Mouse (Mus musculus): ENCODE data around the gene 1700061G19Rik. TPM values are rescaled to one million over a fixed set of nuclear protein-coding genes. Genes with fewer than 3 reads are reported as not detected.
"Not testable (repeated sequence)": the region's sequence is repeated elsewhere in the genome, so short reads cannot be mapped to it uniquely, and the experiment has no call there.

1700061G19Rik gene
- polyA plus RNA-seq, 1 experiment from 2014 or later = 0.65 TPM

GRCm38 (mm10) chr17:56906166-56906565, 30.9 kb downstream of the 1700061G19Rik start:
- 97% methylated on average over 3 of the region's 3 CpGs for WGBS
- Histone ChIP-seq H3K4me3 (replicated peaks; ENCODE audit: low read length) (no peak overlapping the region), H3K36me3 (ENCODE audit: control insufficient read depth, insufficient read depth) (peaks cover 17% of the 10 kb centered on the region), H3K9ac (replicated peaks; ENCODE audit: low read depth, low read length) (no peak overlapping the region), H3K4me1 (replicated peaks; ENCODE audit: control insufficient read depth, insufficient read depth, low read length) (no peaks in the 10 kb centered on the region), H3K9me3 (ENCODE audit: control insufficient read depth, low read length) (no peaks in the 10 kb centered on the region), H3K27ac (ENCODE audit: low read length) (no peak overlapping the region), H3K27me3 (replicated peaks; ENCODE audit: control insufficient read depth, insufficient read depth, low read length) (no peaks in the 10 kb centered on the region), H3K4me2 (ENCODE audit: low read length) (no peak overlapping the region)
- ATAC-seq = no peak

GRCm38 (mm10) chr17:56907096-56907495, 31.8 kb downstream of the 1700061G19Rik start:
- H3K9ac ChIP-seq (replicated peaks; ENCODE audit: low read depth, low read length) = no peak overlapping the region

DNA sequence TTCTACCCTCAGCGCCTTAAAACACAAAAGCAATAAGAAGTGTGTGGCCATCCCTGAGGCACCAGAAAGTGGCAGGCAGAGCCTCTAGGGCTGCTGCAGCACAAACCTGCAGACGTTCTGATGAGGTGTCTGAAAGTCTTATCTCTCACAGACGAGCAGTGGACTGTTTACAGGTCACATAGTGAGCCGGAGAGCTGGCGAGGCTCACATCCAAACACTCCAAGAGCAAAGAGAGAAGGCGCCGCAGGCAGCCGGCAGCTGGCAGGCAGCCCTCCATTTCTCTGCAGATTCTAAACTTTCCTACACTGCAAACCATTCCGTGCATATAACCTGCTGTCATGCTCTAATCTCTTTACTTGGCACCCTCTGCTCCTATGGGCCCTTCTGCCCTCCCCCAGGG, 32.6 kb downstream of the 1700061G19Rik start:
- Histone ChIP-seq H3K4me3 (replicated peaks; ENCODE audit: low read length) (no peak overlapping the region), H3K4me1 (replicated peaks; ENCODE audit: control insufficient read depth, insufficient read depth, low read length) (no peaks in the 10 kb centered on the region), H3K27ac (ENCODE audit: low read length) (no peak overlapping the region), H3K9me3 (ENCODE audit: control insufficient read depth, low read length) (no peaks in the 10 kb centered on the region), H3K9ac (replicated peaks; ENCODE audit: low read depth, low read length) (no peak overlapping the region), H3K27me3 (replicated peaks; ENCODE audit: control insufficient read depth, insufficient read depth, low read length) (no peaks in the 10 kb centered on the region), H3K4me2 (ENCODE audit: low read length) (no peak overlapping the region), H3K36me3 (ENCODE audit: control insufficient read depth, insufficient read depth) (peaks cover 7% of the 10 kb centered on the region)
- no peak for ATAC-seq
- WGBS = 78% methylated on average over 9 of the region's 9 CpGs

More at GRCm38 (mm10) chr17:56907096-56907495, 31.8 kb downstream of the 1700061G19Rik start:
- WGBS = 95% methylated on average over 5 of the region's 5 CpGs
- ATAC-seq = no peak
- no peaks in the 10 kb centered on the region for H3K4me1 ChIP-seq (replicated peaks; ENCODE audit: control insufficient read depth, insufficient read depth, low read length)
- H3K4me2 ChIP-seq (ENCODE audit: low read length) = no peak overlapping the region
- H3K27me3 ChIP-seq (replicated peaks; ENCODE audit: control insufficient read depth, insufficient read depth, low read length) = no peaks in the 10 kb centered on the region
- no peak overlapping the region for H3K27ac ChIP-seq (ENCODE audit: low read length)
- H3K36me3 ChIP-seq (ENCODE audit: control insufficient read depth, insufficient read depth) = peaks cover 9% of the 10 kb centered on the region
- no peaks in the 10 kb centered on the region for H3K9me3 ChIP-seq (ENCODE audit: control insufficient read depth, low read length)
- H3K4me3 ChIP-seq (replicated peaks; ENCODE audit: low read length) = no peak overlapping the region

- 74% methylated on average over 2 of the region's 2 CpGs for WGBS
- not testable (repeated sequence) for H3K27me3 ChIP-seq (replicated peaks; ENCODE audit: control insufficient read depth, insufficient read depth, low read length); ATAC-seq; H3K27ac ChIP-seq (ENCODE audit: low read length); H3K9me3 ChIP-seq (ENCODE audit: control insufficient read depth, low read length); H3K4me1 ChIP-seq (replicated peaks; ENCODE audit: control insufficient read depth, insufficient read depth, low read length); H3K4me2 ChIP-seq (ENCODE audit: low read length); H3K4me3 ChIP-seq (replicated peaks; ENCODE audit: low read length); H3K9ac ChIP-seq (replicated peaks; ENCODE audit: low read depth, low read length); H3K36me3 ChIP-seq (ENCODE audit: control insufficient read depth, insufficient read depth)
Measured at GRCm38 (mm10) chr17:56909764-56910163, 34.5 kb downstream of the 1700061G19Rik start.

GRCm38 (mm10) chr17:56913023-56913422, 37.7 kb downstream of the 1700061G19Rik start:
- no peaks in the 10 kb centered on the region for H3K27me3 ChIP-seq (replicated peaks; ENCODE audit: control insufficient read depth, insufficient read depth, low read length)
- H3K27ac ChIP-seq (ENCODE audit: low read length) = no peak overlapping the region
- no peaks in the 10 kb centered on the region for H3K9me3 ChIP-seq (ENCODE audit: control insufficient read depth, low read length)
- no peak for ATAC-seq
- H3K4me1 ChIP-seq (replicated peaks; ENCODE audit: control insufficient read depth, insufficient read depth, low read length) = no peaks in the 10 kb centered on the region
- 93% methylated on average over 3 of the region's 3 CpGs for WGBS
- H3K36me3 ChIP-seq (ENCODE audit: control insufficient read depth, insufficient read depth) = no peaks in the 10 kb centered on the region
- H3K4me3 ChIP-seq (replicated peaks; ENCODE audit: low read length) = no peak overlapping the region
- no peak overlapping the region for H3K4me2 ChIP-seq (ENCODE audit: low read length)
- H3K9ac ChIP-seq (replicated peaks; ENCODE audit: low read depth, low read length) = no peak overlapping the region

GRCm38 (mm10) chr17:56913444-56913843, 38.2 kb downstream of the 1700061G19Rik start:
- H3K36me3 ChIP-seq (ENCODE audit: control insufficient read depth, insufficient read depth) = no peaks in the 10 kb centered on the region

GRCm38 (mm10) chr17:56917166-56917565, 41.9 kb downstream of the 1700061G19Rik start:
- Histone ChIP-seq H3K4me3 (replicated peaks; ENCODE audit: low read length) (no peak overlapping the region), H3K36me3 (ENCODE audit: control insufficient read depth, insufficient read depth) (peaks cover 11% of the 10 kb centered on the region), H3K27ac (ENCODE audit: low read length) (no peak overlapping the region), H3K27me3 (replicated peaks; ENCODE audit: control insufficient read depth, insufficient read depth, low read length) (no peaks in the 10 kb centered on the region), H3K9ac (replicated peaks; ENCODE audit: low read depth, low read length) (no peak overlapping the region), H3K4me2 (ENCODE audit: low read length) (no peak overlapping the region), H3K4me1 (replicated peaks; ENCODE audit: control insufficient read depth, insufficient read depth, low read length) (no peaks in the 10 kb centered on the region), H3K9me3 (ENCODE audit: control insufficient read depth, low read length) (no peaks in the 10 kb centered on the region)
- 98% methylated on average over 2 of the region's 2 CpGs for WGBS
- no peak for ATAC-seq

More at GRCm38 (mm10) chr17:56913444-56913843, 38.2 kb downstream of the 1700061G19Rik start:
- no peak overlapping the region for H3K4me3 ChIP-seq (replicated peaks; ENCODE audit: low read length)
- no peaks in the 10 kb centered on the region for H3K27me3 ChIP-seq (replicated peaks; ENCODE audit: control insufficient read depth, insufficient read depth, low read length)
- no peak overlapping the region for H3K9ac ChIP-seq (replicated peaks; ENCODE audit: low read depth, low read length)
- no peak for ATAC-seq
- H3K27ac ChIP-seq (ENCODE audit: low read length) = no peak overlapping the region
- H3K4me1 ChIP-seq (replicated peaks; ENCODE audit: control insufficient read depth, insufficient read depth, low read length) = no peaks in the 10 kb centered on the region
- no peaks in the 10 kb centered on the region for H3K9me3 ChIP-seq (ENCODE audit: control insufficient read depth, low read length)
- no peak overlapping the region for H3K4me2 ChIP-seq (ENCODE audit: low read length)

- Histone ChIP-seq H3K4me1 (replicated peaks; ENCODE audit: control insufficient read depth, insufficient read depth, low read length) (no peaks in the 10 kb centered on the region), H3K4me2 (ENCODE audit: low read length) (no peak overlapping the region), H3K27ac (ENCODE audit: low read length) (no peak overlapping the region), H3K9ac (replicated peaks; ENCODE audit: low read depth, low read length) (no peak overlapping the region), H3K27me3 (replicated peaks; ENCODE audit: control insufficient read depth, insufficient read depth, low read length) (no peaks in the 10 kb centered on the region), H3K9me3 (ENCODE audit: control insufficient read depth, low read length) (no peaks in the 10 kb centered on the region), H3K36me3 (ENCODE audit: control insufficient read depth, insufficient read depth) (peaks cover 11% of the 10 kb centered on the region), H3K4me3 (replicated peaks; ENCODE audit: low read length) (no peak overlapping the region)
- 0 out of 2 replicates have a peak, but pooled peaks have one; percentile 8 for ATAC-seq
- 88% methylated on average over 3 of the region's 3 CpGs for WGBS
Measured at GRCm38 (mm10) chr17:56919725-56920124, 44.4 kb downstream of the 1700061G19Rik start.

GRCm38 (mm10) chr17:56925998-56926397, 50.7 kb downstream of the 1700061G19Rik start:
- WGBS = 88% methylated on average over 2 of the region's 2 CpGs
- Histone ChIP-seq H3K4me1 (replicated peaks; ENCODE audit: control insufficient read depth, insufficient read depth, low read length) (0 out of 2 replicates have a peak, but pooled peaks cover 2% of the 10 kb centered on the region), H3K27ac (ENCODE audit: low read length) (no peak overlapping the region), H3K9me3 (ENCODE audit: control insufficient read depth, low read length) (no peaks in the 10 kb centered on the region), H3K4me3 (replicated peaks; ENCODE audit: low read length) (no peak overlapping the region), H3K27me3 (replicated peaks; ENCODE audit: control insufficient read depth, insufficient read depth, low read length) (no peaks in the 10 kb centered on the region), H3K9ac (replicated peaks; ENCODE audit: low read depth, low read length) (no peak overlapping the region), H3K4me2 (ENCODE audit: low read length) (no peak overlapping the region), H3K36me3 (ENCODE audit: control insufficient read depth, insufficient read depth) (0 out of 2 replicates have a peak, but pooled peaks cover 3% of the 10 kb centered on the region)
- ATAC-seq = no peak

DNA sequence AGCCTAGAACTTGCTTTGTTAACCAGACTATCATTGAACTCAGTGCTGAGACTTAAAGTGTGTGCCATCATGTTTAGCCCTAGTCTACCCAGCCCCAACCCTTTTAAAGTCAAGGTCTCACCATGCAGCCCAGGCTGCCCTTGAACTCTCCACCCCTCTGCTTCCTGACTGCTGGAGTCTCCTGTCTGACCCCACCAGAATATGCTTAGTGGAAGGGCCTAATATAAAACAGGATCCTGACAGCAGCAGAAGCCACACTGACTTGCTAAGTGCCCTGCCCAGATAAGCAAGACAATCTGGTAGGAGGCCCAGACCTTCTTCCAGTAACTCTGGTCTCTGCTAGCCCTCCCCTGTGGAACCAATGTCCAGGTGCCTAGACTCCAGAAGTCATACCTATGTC, 53.8 kb downstream of the 1700061G19Rik start:
- H3K36me3 ChIP-seq (ENCODE audit: control insufficient read depth, insufficient read depth) = no peaks in the 10 kb centered on the region
- ATAC-seq = no peak
- H3K4me3 ChIP-seq (replicated peaks; ENCODE audit: low read length) = no peak overlapping the region
- no peaks in the 10 kb centered on the region for H3K27me3 ChIP-seq (replicated peaks; ENCODE audit: control insufficient read depth, insufficient read depth, low read length)
- H3K4me2 ChIP-seq (ENCODE audit: low read length) = no peak overlapping the region
- H3K4me1 ChIP-seq (replicated peaks; ENCODE audit: control insufficient read depth, insufficient read depth, low read length) = peaks cover 24% of the 10 kb centered on the region
- H3K27ac ChIP-seq (ENCODE audit: low read length) = no peak overlapping the region
- no peak overlapping the region for H3K9ac ChIP-seq (replicated peaks; ENCODE audit: low read depth, low read length)
- H3K9me3 ChIP-seq (ENCODE audit: control insufficient read depth, low read length) = no peaks in the 10 kb centered on the region
